Mouse (Mus musculus) midbrain, embryonic 14.5 days (tissue): Measurements from ENCODE around the gene Dpp6. TPM values are rescaled to one million over a fixed set of nuclear protein-coding genes. Genes with fewer than 3 reads are reported as not detected.

Experiments used
- ATAC-seq: fragments of 200-750 bp; cut with Nextera tagmentation; 2 replicates; pipeline ENCODE4 v1.8.0; 2017; ENCODE audit warnings: moderate number of reproducible peaks, moderate library complexity; ENCODE audit not compliant: low FRiP score, low TSS enrichment
- DNase-seq: peaks from one replicate; pipeline ENCODE4 v3.0.0-alpha.2; 2015
- H3K27ac ChIP-seq: fragments of 300-500 bp; sonication (generic); replicated peaks from 2 replicates; pipeline ENCODE4 v1.5.1; 2014; ENCODE audit warnings: mild to moderate bottlenecking, low read depth, low read length, moderate library complexity
- H3K27me3 ChIP-seq: fragments of 300-500 bp; sonication (generic); 2 replicates; pipeline ENCODE4 v1.6.1; 2014; ENCODE audit warnings: low read length, control low read depth, mixed read lengths; ENCODE audit not compliant: control insufficient read depth, insufficient read depth
- H3K36me3 ChIP-seq: fragments of 300-500 bp; sonication (generic); 2 replicates; pipeline ENCODE4 v1.6.1; 2014; ENCODE audit warnings: low read length, control low read depth; ENCODE audit not compliant: control insufficient read depth, insufficient read depth
- H3K4me1 ChIP-seq: fragments of 300-500 bp; sonication (generic); 2 replicates; pipeline ENCODE4 v1.6.1; 2014; ENCODE audit warnings: mild to moderate bottlenecking, antibody characterized with exemption, low read length, control low read depth; ENCODE audit not compliant: control insufficient read depth, insufficient read depth
- H3K4me2 ChIP-seq: fragments of 300-500 bp; sonication (generic); 2 replicates; pipeline ENCODE4 v1.6.1; 2014; ENCODE audit warnings: mild to moderate bottlenecking, low read length, moderate library complexity
- H3K4me3 ChIP-seq: fragments of 300-500 bp; sonication (generic); replicated peaks from 2 replicates; pipeline ENCODE4 v1.5.1; 2014; ENCODE audit warnings: low read depth, low read length
- H3K9ac ChIP-seq: fragments of 300-500 bp; sonication (generic); replicated peaks from 2 replicates; pipeline ENCODE4 v1.6.1; 2014; ENCODE audit warnings: mild to moderate bottlenecking, low read length, moderate library complexity
- H3K9me3 ChIP-seq: fragments of 300-500 bp; sonication (generic); 2 replicates; pipeline ENCODE4 v1.6.1; 2016; ENCODE audit warnings: low read length, control low read depth, mixed read lengths; ENCODE audit not compliant: control insufficient read depth
- WGBS: fragments of 180-500 bp; shearing (Covaris S2); extraction: QIAGEN DNeasy Blood & Tissue Kit; methylation state at CpG from one replicate; pipeline ENCODE4 v1.1.7; 2014; 5-methylcytosine and 5-hydroxymethylcytosine counted together
- polyA plus RNA-seq: library from polyadenylated mRNA; unstranded; fragments of >200 nt; fragmentation: Nextera tagmentation; extraction: Ambion mirVana; gene quantifications from 2 replicates; pipeline ENCODE4 v1.2.1, GENCODE M21; 2014

Gene Dpp6
- polyA plus RNA-seq, 1 experiment from 2014 or later: 72.6 TPM

- Histone ChIP-seq H3K4me3 (no peak overlapping the region), H3K4me1 (no peaks in the 10 kb centered on the region), H3K9ac (no peak overlapping the region), H3K27ac (no peak overlapping the region), H3K4me2 (no peak overlapping the region), H3K9me3 (no peaks in the 10 kb centered on the region), H3K36me3 (no peaks in the 10 kb centered on the region), H3K27me3 (no peaks in the 10 kb centered on the region)
- 67% methylated on average over 1 of the region's 1 CpGs for WGBS
- ATAC-seq: no peak
- DNase-seq: no peak
These were observed 218.3 kb downstream of the Dpp6 start for GRCm38 (mm10) chr5:27035291-27035690.

GRCm38 (mm10) chr5:27035891-27036290 lies 218.9 kb downstream of the Dpp6 start:
- H3K27ac ChIP-seq: no peak overlapping the region
- DNase-seq (peak; percentile 71), ATAC-seq (no peak)
- H3K4me3 ChIP-seq: no peak overlapping the region
- no peaks in the 10 kb centered on the region for H3K9me3 ChIP-seq
- WGBS: 34% methylated on average over 2 of the region's 2 CpGs
- no peaks in the 10 kb centered on the region for H3K4me1 ChIP-seq
- no peaks in the 10 kb centered on the region for H3K36me3 ChIP-seq
- H3K27me3 ChIP-seq: no peaks in the 10 kb centered on the region
- no peak overlapping the region for H3K4me2 ChIP-seq
- H3K9ac ChIP-seq: no peak overlapping the region

GRCm38 (mm10) chr5:27037796-27038195 lies 220.8 kb downstream of the Dpp6 start:
- Histone ChIP-seq H3K9ac (no peak overlapping the region), H3K27me3 (no peaks in the 10 kb centered on the region), H3K27ac (no peak overlapping the region), H3K9me3 (no peaks in the 10 kb centered on the region), H3K36me3 (no peaks in the 10 kb centered on the region), H3K4me3 (no peak overlapping the region), H3K4me1 (no peaks in the 10 kb centered on the region), H3K4me2 (no peak overlapping the region)
- 68% methylated on average over 5 of the region's 5 CpGs for WGBS
- DNase-seq: no peak
- no peak for ATAC-seq

GRCm38 (mm10) chr5:27048167-27048566 lies 231.2 kb downstream of the Dpp6 start:
- Histone ChIP-seq H3K9me3 (no peaks in the 10 kb centered on the region), H3K36me3 (no peaks in the 10 kb centered on the region), H3K27me3 (0 out of 2 replicates have a peak, but pooled peaks cover 6% of the 10 kb centered on the region), H3K4me2 (no peak overlapping the region), H3K9ac (no peak overlapping the region), H3K4me1 (peaks cover 13% of the 10 kb centered on the region; the same call in 1 of the 2 replicates), H3K27ac (no peak overlapping the region), H3K4me3 (no peak overlapping the region)
- peak; percentile 73; the same call in 1 of the 2 replicates for ATAC-seq
- DNase-seq: peak; percentile 90
- WGBS: 16% methylated on average over 7 of the region's 7 CpGs

- Histone ChIP-seq H3K36me3 (no peaks in the 10 kb centered on the region), H3K9ac (peak overlapping the region; percentile 88), H3K9me3 (no peaks in the 10 kb centered on the region), H3K4me1 (peaks cover 13% of the 10 kb centered on the region; the same call in 1 of the 2 replicates), H3K4me2 (peak overlapping the region; percentile 93), H3K27ac (peak overlapping the region; percentile 66), H3K27me3 (0 out of 2 replicates have a peak, but pooled peaks cover 6% of the 10 kb centered on the region), H3K4me3 (peak overlapping the region; percentile 60)
- ATAC-seq (peak; percentile 31; the same call in 1 of the 2 replicates), DNase-seq (no peak)
- WGBS: 8% methylated on average over 9 of the region's 9 CpGs
These were observed 231.9 kb downstream of the Dpp6 start for GRCm38 (mm10) chr5:27048926-27049325.

- Histone ChIP-seq H3K4me2 (peak overlapping the region; percentile 93), H3K36me3 (no peaks in the 10 kb centered on the region)
- 2% methylated on average over 55 of the region's 55 CpGs for WGBS
These were observed 232.5 kb downstream of the Dpp6 start for GRCm38 (mm10) chr5:27049341-27050091.

GRCm38 (mm10) chr5:27051250-27051649 lies 234.2 kb downstream of the Dpp6 start:
- Histone ChIP-seq H3K36me3 (no peaks in the 10 kb centered on the region), H3K27me3 (0 out of 2 replicates have a peak, but pooled peaks cover 6% of the 10 kb centered on the region), H3K9me3 (no peaks in the 10 kb centered on the region), H3K27ac (no peak overlapping the region), H3K4me2 (peak overlapping the region; percentile 18; the same call in 1 of the 2 replicates), H3K9ac (no peak overlapping the region), H3K4me1 (peaks cover 13% of the 10 kb centered on the region; the same call in 1 of the 2 replicates), H3K4me3 (no peak overlapping the region)
- 49% methylated on average over 3 of the region's 3 CpGs for WGBS
- DNase-seq (peak; percentile 74), ATAC-seq (no peak)

More at GRCm38 (mm10) chr5:27049341-27050091, 232.5 kb downstream of the Dpp6 start:
- DNase-seq (peak; percentile 76), ATAC-seq (peak; percentile 60)
- Histone ChIP-seq H3K9ac (peak overlapping the region; percentile 88), H3K9me3 (no peaks in the 10 kb centered on the region), H3K27me3 (0 out of 2 replicates have a peak, but pooled peaks cover 6% of the 10 kb centered on the region), H3K4me1 (peaks cover 13% of the 10 kb centered on the region; the same call in 1 of the 2 replicates), H3K4me3 (peak overlapping the region; percentile 60), H3K27ac (peak overlapping the region; percentile 66)

GRCm38 (mm10) chr5:27052441-27052840 lies 235.4 kb downstream of the Dpp6 start:
- H3K36me3 ChIP-seq: no peaks in the 10 kb centered on the region
- peaks cover 13% of the 10 kb centered on the region; the same call in 1 of the 2 replicates for H3K4me1 ChIP-seq
- H3K27me3 ChIP-seq: 0 out of 2 replicates have a peak, but pooled peaks cover 6% of the 10 kb centered on the region
- no peak for ATAC-seq
- 17% methylated on average over 2 of the region's 2 CpGs for WGBS
- H3K27ac ChIP-seq: no peak overlapping the region
- no peak overlapping the region for H3K4me2 ChIP-seq
- no peaks in the 10 kb centered on the region for H3K9me3 ChIP-seq
- H3K4me3 ChIP-seq: no peak overlapping the region
- no peak overlapping the region for H3K9ac ChIP-seq
- DNase-seq: peak; percentile 46
